Mouse (Mus musculus) neural tube, embryonic 15.5 days (tissue): ENCODE data around the gene Gm20388. TPM values are rescaled to one million over a fixed set of nuclear protein-coding genes. Genes with fewer than 3 reads are reported as not detected.
"Not testable (repeated sequence)": the region's sequence is repeated elsewhere in the genome, so short reads cannot be mapped to it uniquely, and the experiment has no call there.

Experiments
- ATAC-seq: fragments of 200-750 bp; cut with Nextera tagmentation; 2 replicates; pipeline ENCODE4 v1.8.0; 2017; ENCODE audit warnings: mild to moderate bottlenecking, moderate TSS enrichment, moderate library complexity; ENCODE audit not compliant: low FRiP score
- H3K27ac ChIP-seq: fragments of 300-500 bp; sonication (generic); replicated peaks from 2 replicates; pipeline ENCODE4 v1.5.1; 2015; ENCODE audit warnings: mild to moderate bottlenecking, inconsistent platforms
- H3K27me3 ChIP-seq: fragments of 300-500 bp; sonication (generic); replicated peaks from 2 replicates; pipeline ENCODE4 v1.6.1; 2015; ENCODE audit warnings: inconsistent platforms
- H3K36me3 ChIP-seq: fragments of 300-500 bp; sonication (generic); 2 replicates; pipeline ENCODE4 v1.6.1; 2015; ENCODE audit warnings: inconsistent platforms
- H3K4me1 ChIP-seq: fragments of 300-500 bp; sonication (generic); 2 replicates; pipeline ENCODE4 v1.6.1; 2015; ENCODE audit warnings: inconsistent platforms
- H3K4me2 ChIP-seq: fragments of 300-500 bp; sonication (generic); 2 replicates; pipeline ENCODE4 v1.6.1; 2015; ENCODE audit warnings: inconsistent platforms, mild to moderate bottlenecking, moderate library complexity
- H3K4me3 ChIP-seq: fragments of 300-500 bp; sonication (generic); replicated peaks from 2 replicates; pipeline ENCODE4 v1.5.1; 2015; ENCODE audit warnings: mild to moderate bottlenecking, inconsistent platforms
- H3K9ac ChIP-seq: fragments of 300-500 bp; sonication (generic); replicated peaks from 2 replicates; pipeline ENCODE4 v1.6.1; 2015; ENCODE audit warnings: mild to moderate bottlenecking, inconsistent platforms
- H3K9me3 ChIP-seq: fragments of 300-500 bp; sonication (generic); replicated peaks from 2 replicates; pipeline ENCODE4 v1.6.1; 2016; ENCODE audit warnings: inconsistent platforms
- WGBS: fragments of 180-500 bp; shearing (Covaris S2); methylation state at CpG from one replicate; pipeline ENCODE4 v1.1.7; 2015; ENCODE audit warnings: mixed read lengths; 5-methylcytosine and 5-hydroxymethylcytosine counted together
- polyA plus RNA-seq: library from polyadenylated mRNA; unstranded; fragments of >200 nt; fragmentation: Nextera tagmentation; extraction: Ambion mirVana; gene quantifications from 2 replicates; pipeline ENCODE4 v1.2.1, GENCODE M21; 2015

Gm20388 gene
- polyA plus RNA-seq, 1 experiment from 2014 or later, result not detected

GRCm38 (mm10) chr8:123925671-123926070 lies 4015.0 kb downstream of the Gm20388 start:
- H3K4me1 ChIP-seq, result no peaks in the 10 kb centered on the region
- ATAC-seq, result no peak
- H3K9me3 ChIP-seq, result no peaks in the 10 kb centered on the region
- no peak overlapping the region for H3K27ac ChIP-seq
- peaks cover 72% of the 10 kb centered on the region for H3K36me3 ChIP-seq
- H3K9ac ChIP-seq, result no peak overlapping the region
- 92% methylated on average over 3 of the region's 3 CpGs for WGBS
- H3K27me3 ChIP-seq, result no peaks in the 10 kb centered on the region
- no peak overlapping the region for H3K4me3 ChIP-seq
- H3K4me2 ChIP-seq, result no peak overlapping the region

DNA sequence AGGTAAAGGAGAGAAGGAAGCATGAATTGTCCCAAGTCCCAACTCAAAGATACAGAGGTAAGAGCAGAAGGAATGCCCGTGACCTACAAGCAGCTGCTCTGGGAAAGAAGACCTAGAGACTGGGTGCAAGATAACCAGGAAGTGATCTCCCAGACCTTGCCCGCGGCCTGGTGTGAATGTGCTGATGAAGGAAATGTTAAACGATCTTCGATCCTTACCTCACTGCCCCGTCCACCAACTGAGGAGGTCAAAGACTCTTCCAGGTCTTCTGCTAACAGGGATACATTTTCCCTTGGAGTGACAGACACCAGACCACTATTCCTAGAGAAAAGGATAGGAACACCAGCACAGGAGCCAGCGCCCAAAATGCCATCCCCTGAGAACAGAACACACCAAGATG lies 4018.4 kb downstream of the Gm20388 start:
- H3K4me1 ChIP-seq, result no peaks in the 10 kb centered on the region
- no peaks in the 10 kb centered on the region for H3K9me3 ChIP-seq
- ATAC-seq, result no peak
- 97% methylated on average over 7 of the region's 7 CpGs for WGBS
- H3K27ac ChIP-seq, result no peak overlapping the region
- no peak overlapping the region for H3K4me3 ChIP-seq
- H3K27me3 ChIP-seq, result no peaks in the 10 kb centered on the region
- no peak overlapping the region for H3K9ac ChIP-seq
- peaks cover 65% of the 10 kb centered on the region for H3K36me3 ChIP-seq
- no peak overlapping the region for H3K4me2 ChIP-seq

- WGBS, result under 1% methylated on average over 77 of the region's 77 CpGs
- no peaks in the 10 kb centered on the region for H3K9me3 ChIP-seq
These were observed 4038.5 kb downstream of the Gm20388 start, which contains the start of gene Nup133 for GRCm38 (mm10) chr8:123948942-123949685. Gene Nup133, minus strand, starts transcription at chr8:123949265.

DNA sequence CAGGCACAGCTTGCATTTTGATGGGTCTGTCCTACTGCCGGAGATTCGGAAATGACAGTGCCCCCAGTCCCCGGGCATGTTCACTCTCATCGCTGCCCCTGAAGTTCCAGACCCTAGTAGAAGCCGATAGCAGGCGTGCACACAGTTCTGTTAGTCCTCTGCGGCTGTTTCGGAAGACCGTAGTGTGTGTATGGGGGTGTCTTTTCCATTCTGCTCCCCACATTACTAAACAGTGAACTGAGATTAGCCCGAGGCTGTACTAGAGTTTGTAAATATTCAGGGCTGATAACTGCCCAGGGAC lies 4039.0 kb downstream of the Gm20388 start:
- no peaks in the 10 kb centered on the region for H3K9me3 ChIP-seq
- no peaks in the 10 kb centered on the region for H3K27me3 ChIP-seq
- H3K4me3 ChIP-seq, result peak overlapping the region; percentile 87
- peaks cover 16% of the 10 kb centered on the region for H3K4me1 ChIP-seq
- H3K9ac ChIP-seq, result peak overlapping the region; percentile 92
- peak; percentile 71 for ATAC-seq
- 3% methylated on average over 10 of the region's 10 CpGs for WGBS
- peaks cover 35% of the 10 kb centered on the region for H3K36me3 ChIP-seq
- H3K4me2 ChIP-seq, result peak overlapping the region; percentile 94
- H3K27ac ChIP-seq, result peak overlapping the region; percentile 89

More at GRCm38 (mm10) chr8:123948942-123949685, 4038.5 kb downstream of the Gm20388 start, which contains the start of gene Nup133:
- H3K36me3 ChIP-seq, result peaks cover 33% of the 10 kb centered on the region
- peak within 1 kb of the TSS; percentile 89 for H3K27ac ChIP-seq
- no peaks in the 10 kb centered on the region for H3K27me3 ChIP-seq
- H3K4me1 ChIP-seq, result peaks cover 16% of the 10 kb centered on the region
- peak within 1 kb of the TSS; percentile 87 for H3K4me3 ChIP-seq
- ATAC-seq, result peak; percentile 91
- peak within 1 kb of the TSS; percentile 94 for H3K4me2 ChIP-seq
- peak within 1 kb of the TSS; percentile 92 for H3K9ac ChIP-seq

DNA sequence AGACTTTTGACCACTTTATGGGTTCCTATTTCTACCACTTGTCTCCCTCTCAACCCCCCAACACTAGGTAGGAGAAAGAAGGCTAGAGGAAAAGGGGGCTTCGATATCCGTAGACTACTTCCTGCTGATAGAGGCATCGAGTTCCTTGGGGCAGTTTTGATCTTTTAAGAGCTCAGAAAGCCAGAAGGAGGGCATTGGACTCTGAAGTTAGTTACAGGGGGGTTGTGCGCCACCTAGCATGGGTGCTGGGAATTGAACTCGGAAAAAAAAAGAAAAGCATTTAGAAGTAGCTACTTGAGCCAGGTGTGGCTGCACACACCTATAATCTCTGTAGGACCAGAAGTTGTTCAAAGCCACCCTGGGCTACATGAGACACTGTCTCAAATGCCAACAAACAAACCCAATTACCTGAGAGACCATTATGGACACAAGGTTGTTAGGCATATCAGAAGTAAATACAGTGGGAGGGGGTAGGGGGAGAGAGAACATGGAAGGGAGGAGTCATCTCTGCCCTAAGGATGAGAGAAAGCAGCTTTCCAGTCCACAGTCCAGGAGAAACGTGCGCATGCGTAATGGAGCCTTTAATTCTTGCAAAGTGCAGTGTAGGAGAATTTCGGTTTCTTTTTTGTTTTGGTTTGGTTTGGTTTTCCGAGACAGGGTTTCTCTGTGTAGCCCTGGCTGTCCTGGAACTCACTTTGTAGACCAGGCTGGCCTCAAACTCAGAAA lies 4039.6 kb downstream of the Gm20388 start:
- Histone ChIP-seq H3K4me2 (peak overlapping the region; percentile 94), H3K27ac (peak overlapping the region; percentile 89; the same call in 1 of the 2 replicates), H3K36me3 (peaks cover 35% of the 10 kb centered on the region), H3K9me3 (no peaks in the 10 kb centered on the region), H3K9ac (peak overlapping the region; percentile 92), H3K4me1 (peaks cover 16% of the 10 kb centered on the region), H3K4me3 (peak overlapping the region; percentile 87), H3K27me3 (no peaks in the 10 kb centered on the region)
- ATAC-seq, result 0 out of 2 replicates have a peak, but pooled peaks have one; percentile 9
- WGBS, result 38% methylated on average over 10 of the region's 10 CpGs

- no peak overlapping the region for H3K9ac ChIP-seq
- 89% methylated on average over 8 of the region's 8 CpGs for WGBS
- H3K4me2 ChIP-seq, result no peak overlapping the region
- no peaks in the 10 kb centered on the region for H3K27me3 ChIP-seq
- no peak for ATAC-seq
- H3K9me3 ChIP-seq, result no peaks in the 10 kb centered on the region
- peaks cover 9% of the 10 kb centered on the region for H3K4me1 ChIP-seq
- H3K27ac ChIP-seq, result no peak overlapping the region
- peaks cover 52% of the 10 kb centered on the region for H3K36me3 ChIP-seq
- no peak overlapping the region for H3K4me3 ChIP-seq
These were observed 4043.0 kb downstream of the Gm20388 start for GRCm38 (mm10) chr8:123953686-123954085.

DNA sequence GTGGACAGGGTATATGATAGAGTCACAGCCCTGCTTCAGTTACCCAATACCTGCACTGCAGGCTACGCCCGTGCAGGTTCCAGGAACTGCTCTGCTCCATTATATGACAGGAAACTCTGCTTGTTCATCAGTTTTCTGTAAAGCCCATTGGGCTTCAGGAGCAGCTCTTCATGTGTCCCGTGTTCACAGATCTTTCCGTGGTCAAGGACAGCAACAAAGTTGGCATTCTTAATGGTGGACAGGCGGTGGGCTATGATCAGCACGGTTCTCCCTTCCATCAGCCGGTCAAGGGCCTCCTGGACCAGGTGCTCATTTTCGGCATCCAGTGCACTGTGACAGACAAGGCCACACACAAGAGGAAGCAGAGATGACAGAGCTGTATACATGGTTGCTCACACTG lies 4043.6 kb downstream of the Gm20388 start:
- no peak overlapping the region for H3K27ac ChIP-seq
- WGBS, result 94% methylated on average over 8 of the region's 8 CpGs
- H3K27me3 ChIP-seq, result no peaks in the 10 kb centered on the region
- no peaks in the 10 kb centered on the region for H3K9me3 ChIP-seq
- no peak overlapping the region for H3K4me3 ChIP-seq
- H3K9ac ChIP-seq, result no peak overlapping the region
- peaks cover 9% of the 10 kb centered on the region for H3K4me1 ChIP-seq
- H3K4me2 ChIP-seq, result no peak overlapping the region
- no peak for ATAC-seq
- peaks cover 56% of the 10 kb centered on the region for H3K36me3 ChIP-seq

DNA sequence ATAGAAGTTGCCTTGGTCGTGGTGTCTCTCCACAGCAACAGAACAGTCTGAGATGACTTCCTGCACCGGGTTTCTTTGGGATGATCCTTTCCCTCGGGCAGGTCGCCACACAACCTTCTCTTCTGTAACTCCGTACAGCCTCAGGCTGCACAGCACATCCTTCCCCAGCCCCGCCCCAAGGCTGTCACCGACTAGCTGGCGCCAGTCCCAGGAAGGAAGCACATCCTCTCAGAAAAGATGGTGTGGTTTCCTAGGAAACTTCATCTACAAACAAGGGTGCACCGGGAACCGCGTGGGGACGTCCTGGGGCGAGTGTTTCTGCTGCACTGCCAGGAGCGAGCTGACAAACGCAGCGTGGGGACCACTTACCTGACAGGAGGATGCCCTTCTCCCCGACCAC lies 4047.5 kb downstream of the Gm20388 start:
- H3K4me3 ChIP-seq, result no peak overlapping the region
- no peak overlapping the region for H3K4me2 ChIP-seq
- no peak for ATAC-seq
- no peaks in the 10 kb centered on the region for H3K4me1 ChIP-seq
- no peak overlapping the region for H3K9ac ChIP-seq
- no peaks in the 10 kb centered on the region for H3K9me3 ChIP-seq
- H3K27me3 ChIP-seq, result no peaks in the 10 kb centered on the region
- H3K36me3 ChIP-seq, result peaks cover 66% of the 10 kb centered on the region
- 82% methylated on average over 17 of the region's 17 CpGs for WGBS
- no peak overlapping the region for H3K27ac ChIP-seq

- no peak for ATAC-seq
- H3K27ac ChIP-seq, result no peak overlapping the region
- H3K4me3 ChIP-seq, result no peak overlapping the region
- H3K4me2 ChIP-seq, result no peak overlapping the region
- H3K9ac ChIP-seq, result no peak overlapping the region
- H3K36me3 ChIP-seq, result peaks cover 67% of the 10 kb centered on the region
- H3K27me3 ChIP-seq, result no peaks in the 10 kb centered on the region
- H3K4me1 ChIP-seq, result no peaks in the 10 kb centered on the region
- 97% methylated on average over 6 of the region's 6 CpGs for WGBS
- no peaks in the 10 kb centered on the region for H3K9me3 ChIP-seq
These were observed 4048.8 kb downstream of the Gm20388 start for GRCm38 (mm10) chr8:123959473-123959872.

GRCm38 (mm10) chr8:123960056-123960455 lies 4049.4 kb downstream of the Gm20388 start:
- H3K4me3 ChIP-seq, result no peak overlapping the region
- H3K27me3 ChIP-seq, result no peaks in the 10 kb centered on the region
- peaks cover 67% of the 10 kb centered on the region for H3K36me3 ChIP-seq
- no peaks in the 10 kb centered on the region for H3K4me1 ChIP-seq
- no peak overlapping the region for H3K4me2 ChIP-seq
- no peak overlapping the region for H3K9ac ChIP-seq
- 89% methylated on average over 9 of the region's 9 CpGs for WGBS
- no peak overlapping the region for H3K27ac ChIP-seq
- no peaks in the 10 kb centered on the region for H3K9me3 ChIP-seq
- no peak for ATAC-seq

DNA sequence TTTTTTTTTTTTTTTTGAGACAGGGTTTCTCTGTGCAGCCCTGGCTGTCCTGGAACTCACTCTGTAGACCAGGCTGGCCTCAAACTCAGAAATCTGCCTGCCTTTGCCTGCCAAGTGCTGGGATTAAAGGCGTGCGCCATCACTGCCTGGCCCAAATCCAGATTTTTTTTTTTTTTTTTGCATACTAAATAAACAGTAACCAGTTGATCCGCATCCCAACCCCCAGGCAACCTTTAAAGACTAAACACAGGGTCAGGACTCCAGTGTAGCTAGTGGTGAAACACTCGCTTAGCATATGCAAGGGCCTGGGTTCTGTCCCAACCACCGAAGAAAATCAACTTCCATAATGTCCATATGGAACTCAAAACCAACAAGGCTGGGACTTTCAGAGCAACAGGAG lies 4049.9 kb downstream of the Gm20388 start:
- not testable (repeated sequence) for H3K4me3 ChIP-seq, H3K9ac ChIP-seq, H3K27ac ChIP-seq, ATAC-seq, H3K4me1 ChIP-seq, H3K27me3 ChIP-seq, H3K9me3 ChIP-seq, H3K4me2 ChIP-seq
- 85% methylated on average over 5 of the region's 5 CpGs for WGBS
- H3K36me3 ChIP-seq, result peaks cover 64% of the 10 kb centered on the region

GRCm38 (mm10) chr8:123961371-123961770 lies 4050.7 kb downstream of the Gm20388 start:
- H3K4me1 ChIP-seq, result no peaks in the 10 kb centered on the region
- peaks cover 63% of the 10 kb centered on the region for H3K36me3 ChIP-seq
- ATAC-seq, result no peak

More at GRCm38 (mm10) chr8:123961371-123961770, 4050.7 kb downstream of the Gm20388 start:
- Histone ChIP-seq H3K4me2 (no peak overlapping the region), H3K9ac (no peak overlapping the region), H3K27me3 (no peaks in the 10 kb centered on the region), H3K9me3 (no peaks in the 10 kb centered on the region), H3K27ac (no peak overlapping the region), H3K4me3 (no peak overlapping the region)
- WGBS, result 68% methylated on average over 1 of the region's 1 CpGs
